Mouse (Mus musculus) monocyte, adult 5-6 weeks (primary cell): ENCODE results near the gene Gm17571. TPM values are rescaled to one million over a fixed set of nuclear protein-coding genes. Genes with fewer than 3 reads are reported as not detected.

ENCODE experiments used
- ATAC-seq: fragments of 153-309, 156-312 bp; replicated peaks from 2 replicates; pipeline ENCODE4 v1.8.0; 2017; ENCODE audit warnings: mild to moderate bottlenecking; ENCODE audit not compliant: low TSS enrichment, insufficient number of reproducible peaks, severe bottlenecking, poor library complexity, low FRiP score
- total RNA-seq: library from RNA; stranded (forward); fragments of 200-1000, 200-491, 200-594 nt; gene quantifications from 3 replicates; pipeline ENCODE4 v1.2.3, GENCODE M21; 2017

Gene Gm17571
- total RNA-seq, result not detected in 3 replicates

- no peak for ATAC-seq
Observed at GRCm38 (mm10) chr9:13446703-13447285, at the start of gene Gm17571. Gene Gm17571 (minus strand): TSS chr9:13446753.

DNA sequence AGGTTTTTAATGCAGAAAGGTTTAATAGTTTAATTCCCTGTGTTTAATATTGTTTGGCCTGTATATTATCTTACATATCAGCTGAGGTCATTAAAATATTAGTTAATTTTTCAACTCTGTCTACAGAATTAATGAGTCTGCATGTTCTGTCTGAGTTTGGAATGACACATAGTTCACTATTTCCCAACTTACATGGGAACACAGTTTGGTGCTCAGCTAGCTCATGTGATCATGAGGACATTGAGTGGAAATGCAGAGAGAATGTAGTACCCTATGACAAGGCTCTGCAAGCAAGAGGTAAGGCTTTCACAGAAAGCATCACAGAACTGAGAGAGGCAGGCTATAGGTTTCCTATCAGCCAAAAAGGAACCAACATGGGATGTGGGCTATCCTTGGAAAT, 49.0 kb upstream of the Gm17571 start:
- no peak for ATAC-seq

DNA sequence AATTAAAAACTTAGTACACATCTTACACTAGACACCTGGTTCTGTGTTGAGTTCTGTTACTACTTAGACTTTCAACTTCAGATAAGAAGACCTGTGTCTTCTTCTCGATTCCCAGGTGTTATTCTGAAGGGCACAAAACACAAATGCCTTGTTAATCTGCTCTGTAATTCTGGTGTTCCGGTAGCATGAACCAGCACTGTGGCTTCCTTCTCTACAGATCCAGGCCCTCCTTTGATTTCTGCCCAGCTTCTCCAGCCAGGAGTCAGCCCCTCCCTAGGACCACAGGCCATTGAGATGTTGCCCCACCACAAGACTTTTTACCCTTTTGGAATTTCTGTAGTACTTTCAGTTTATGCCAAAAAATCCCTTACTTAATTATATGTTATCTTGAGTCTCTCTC, 47.2 kb upstream of the Gm17571 start:
- ATAC-seq, result no peak

GRCm38 (mm10) chr9:13492807-13493206, 46.3 kb upstream of the Gm17571 start:
- no peak for ATAC-seq

- no peak for ATAC-seq
Observed at GRCm38 (mm10) chr9:13491854-13492620, 45.5 kb upstream of the Gm17571 start.

DNA sequence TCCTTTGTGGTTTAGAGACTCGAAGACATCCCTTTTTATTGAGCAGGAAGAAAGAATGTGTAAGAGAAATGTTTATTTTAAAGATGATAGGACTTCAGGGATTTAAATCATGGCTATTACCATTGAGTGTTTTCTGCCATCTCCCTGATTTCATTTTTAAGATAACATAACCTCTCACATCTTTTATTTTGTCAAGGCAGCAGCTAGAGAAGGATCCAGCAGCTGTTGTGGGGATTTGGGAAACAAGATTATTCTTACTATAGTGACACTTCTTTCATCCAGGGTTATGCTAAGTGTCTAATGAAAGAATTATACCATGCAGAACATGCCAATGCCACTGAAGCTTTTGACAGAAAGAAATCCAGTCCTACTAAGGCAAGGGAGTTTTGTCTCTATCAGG, 44.6 kb upstream of the Gm17571 start:
- ATAC-seq, result no peak

GRCm38 (mm10) chr9:13485914-13486313, 39.4 kb upstream of the Gm17571 start:
- ATAC-seq, result no peak

DNA sequence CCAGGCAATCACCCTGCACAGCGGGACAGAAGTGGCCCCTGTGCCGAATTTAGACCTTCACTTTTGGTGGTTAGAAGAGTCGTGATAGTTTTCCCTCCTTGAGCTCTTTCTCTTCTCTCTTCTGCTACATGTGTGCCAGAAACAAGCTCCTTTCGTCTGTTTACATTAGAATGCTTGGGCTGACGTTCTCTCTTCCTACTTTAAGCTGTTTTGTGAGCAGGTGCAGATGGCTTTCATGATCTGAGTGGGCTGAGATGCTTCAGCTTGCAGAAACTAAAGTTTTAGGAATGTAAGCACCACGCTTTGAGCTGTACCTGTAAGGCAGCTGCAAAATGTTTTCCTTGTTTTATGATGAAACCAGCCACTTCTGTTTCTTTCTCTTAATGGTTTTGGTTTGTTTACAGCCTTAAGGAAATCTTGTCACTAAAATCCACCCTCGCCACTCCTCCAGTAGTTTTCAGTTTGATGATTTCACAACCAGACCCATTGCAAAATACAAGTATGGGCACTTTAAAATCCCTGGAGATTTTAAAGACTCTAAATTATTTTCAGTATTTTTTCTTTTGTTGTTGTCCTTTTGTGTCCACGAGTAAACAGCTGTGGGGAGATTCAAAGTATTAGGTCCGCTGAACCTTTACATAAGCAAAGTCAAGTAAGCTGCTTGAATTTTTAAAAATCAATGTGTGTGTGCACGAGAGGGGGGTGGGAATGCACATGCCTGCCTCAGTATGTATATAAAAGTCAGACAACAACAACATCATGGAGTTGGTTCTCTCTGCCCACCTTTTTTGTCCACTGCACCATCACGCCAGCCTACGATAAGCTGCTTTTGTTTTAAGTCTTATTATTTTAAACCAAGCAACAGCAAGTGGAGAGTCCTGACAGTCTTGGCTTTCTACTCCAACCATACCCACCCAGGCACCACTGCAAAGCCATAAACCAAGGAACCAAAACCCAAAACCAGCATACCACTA, 38.0 kb upstream of the Gm17571 start:
- no peak for ATAC-seq

DNA sequence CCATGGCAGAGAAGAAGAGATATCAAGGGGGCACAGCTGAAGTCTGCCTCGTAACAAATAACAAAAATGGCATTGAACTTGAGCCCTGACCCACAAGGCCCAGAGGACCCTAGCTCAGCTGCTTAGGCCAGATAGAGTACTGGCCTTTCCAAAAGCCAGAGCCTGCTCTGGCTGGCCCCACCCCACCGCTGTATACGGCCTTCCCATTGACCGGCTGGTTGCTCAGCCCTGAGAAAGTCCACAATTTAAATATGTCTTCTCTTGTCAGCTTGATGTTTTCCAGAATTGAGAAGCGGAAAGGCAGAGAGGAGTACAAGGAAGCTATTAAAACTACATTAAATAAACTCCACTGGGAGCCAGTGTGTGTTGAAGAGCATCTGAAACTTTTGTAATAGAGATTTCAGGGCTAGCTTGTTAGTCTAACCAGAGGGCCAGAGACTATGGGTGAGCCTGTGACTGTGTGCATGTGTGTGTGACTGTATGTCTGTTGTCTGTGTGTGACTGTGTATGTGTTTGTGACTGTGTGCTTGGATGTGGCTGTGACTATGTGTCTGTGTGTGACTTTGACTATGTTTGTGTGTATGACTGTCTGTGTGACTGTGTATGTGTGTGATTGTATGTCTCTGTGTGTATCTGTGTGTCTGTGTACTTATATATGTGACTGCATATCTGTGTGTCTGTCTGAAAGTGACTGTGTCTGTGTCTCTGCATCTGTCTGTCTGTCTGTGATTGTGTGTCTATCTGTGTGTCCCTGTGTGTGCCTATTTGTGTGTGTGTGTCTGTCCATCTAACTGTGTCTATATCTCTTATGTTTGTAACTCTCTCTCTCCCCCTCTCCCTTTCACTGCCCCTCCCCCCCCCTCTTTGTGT, 36.9 kb upstream of the Gm17571 start:
- ATAC-seq, result no peak

DNA sequence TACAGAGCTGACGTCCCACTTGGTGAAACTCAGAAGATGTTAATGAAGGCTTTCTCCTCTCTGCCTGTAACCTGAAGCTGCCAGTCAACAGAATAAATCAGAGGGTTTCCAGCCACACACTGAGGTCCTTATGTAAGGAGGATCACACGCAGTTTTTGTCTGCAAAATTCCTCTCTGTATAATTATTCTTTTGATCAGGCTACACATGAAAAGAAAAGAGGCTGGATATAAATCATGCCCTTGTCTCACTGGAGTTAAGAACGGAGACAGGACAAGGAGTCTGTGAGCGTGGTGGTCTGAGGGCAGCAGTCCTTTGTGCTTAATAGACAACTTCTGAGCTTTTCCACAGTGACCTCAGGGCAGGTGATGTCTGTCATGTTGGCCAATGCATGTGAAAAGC, 32.7 kb upstream of the Gm17571 start:
- no peak for ATAC-seq

DNA sequence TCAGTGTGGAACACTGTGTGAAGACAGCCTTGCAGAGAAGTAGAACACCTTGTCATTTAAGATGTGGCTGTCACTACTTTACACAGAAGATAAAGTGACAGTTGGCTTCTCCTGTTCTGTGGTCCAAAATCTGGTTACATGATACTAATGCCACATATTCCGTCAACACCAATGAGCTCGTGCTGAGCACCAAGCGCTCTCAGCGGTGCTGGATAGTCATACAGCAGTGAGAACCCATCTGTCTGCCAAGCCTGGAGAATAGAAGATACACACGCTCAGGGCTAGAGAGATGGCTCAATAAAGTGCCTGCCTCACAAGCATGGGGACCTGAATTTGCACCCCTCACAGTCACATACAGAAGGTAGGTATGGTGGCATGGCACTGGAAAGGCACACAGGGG, 28.4 kb upstream of the Gm17571 start:
- ATAC-seq, result no peak

GRCm38 (mm10) chr9:13470013-13470412, 23.5 kb upstream of the Gm17571 start:
- ATAC-seq, result no peak

- ATAC-seq, result no peak
Observed at GRCm38 (mm10) chr9:13468778-13469177, 22.2 kb upstream of the Gm17571 start.

GRCm38 (mm10) chr9:13467745-13468144, 21.2 kb upstream of the Gm17571 start:
- no peak for ATAC-seq

GRCm38 (mm10) chr9:13466816-13467215, 20.3 kb upstream of the Gm17571 start:
- no peak for ATAC-seq

DNA sequence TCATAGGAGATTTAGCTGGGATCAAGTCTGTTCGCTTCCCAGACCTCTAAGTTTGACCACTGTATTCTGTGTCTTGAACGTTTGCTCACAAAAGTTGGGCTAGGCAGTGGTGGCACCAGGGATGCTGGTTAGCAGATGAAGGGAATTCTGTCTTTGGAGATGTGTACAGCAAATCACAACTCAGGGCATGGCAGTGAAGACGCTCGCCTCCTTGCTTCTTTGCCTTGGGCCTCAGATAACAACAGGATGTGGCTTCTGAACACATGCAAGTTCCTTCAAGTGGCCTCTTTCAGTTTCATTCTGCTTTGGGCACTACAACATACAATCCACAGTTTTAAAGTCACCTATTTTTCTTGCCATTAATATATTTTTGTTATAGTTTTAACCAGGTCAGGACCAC, 19.8 kb upstream of the Gm17571 start:
- ATAC-seq, result peak; percentile 90

DNA sequence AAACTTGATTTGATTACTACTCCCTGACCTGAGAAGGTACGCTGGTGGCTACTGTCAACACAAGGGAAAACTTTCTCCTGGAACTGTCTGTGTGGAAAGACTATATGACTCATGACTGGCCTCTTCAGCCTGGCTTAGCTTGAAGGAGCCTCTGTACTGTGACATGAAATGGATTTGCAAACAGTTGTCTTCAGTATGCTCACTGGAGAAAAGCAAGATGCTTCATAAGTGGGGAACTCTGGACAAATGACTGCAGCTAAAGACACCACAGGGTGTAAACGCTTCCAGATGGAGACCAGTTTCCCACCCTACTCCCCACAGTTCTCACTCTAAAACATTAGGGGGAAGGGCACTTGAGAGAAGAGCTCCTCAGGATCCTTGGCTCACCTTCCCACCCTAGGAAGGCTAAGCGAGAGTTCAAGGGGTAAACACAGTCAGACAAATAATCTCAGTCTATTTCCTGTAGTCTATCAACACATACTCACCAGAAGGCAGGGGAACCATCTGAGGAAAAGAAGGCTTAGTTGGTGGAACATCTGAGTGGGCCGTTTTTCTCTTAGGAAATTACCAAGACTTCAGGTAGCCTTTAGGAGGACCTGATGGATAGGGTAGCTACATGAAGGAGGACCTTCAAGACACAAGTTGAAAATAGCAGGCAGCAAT, 18.9 kb upstream of the Gm17571 start:
- ATAC-seq, result no peak

DNA sequence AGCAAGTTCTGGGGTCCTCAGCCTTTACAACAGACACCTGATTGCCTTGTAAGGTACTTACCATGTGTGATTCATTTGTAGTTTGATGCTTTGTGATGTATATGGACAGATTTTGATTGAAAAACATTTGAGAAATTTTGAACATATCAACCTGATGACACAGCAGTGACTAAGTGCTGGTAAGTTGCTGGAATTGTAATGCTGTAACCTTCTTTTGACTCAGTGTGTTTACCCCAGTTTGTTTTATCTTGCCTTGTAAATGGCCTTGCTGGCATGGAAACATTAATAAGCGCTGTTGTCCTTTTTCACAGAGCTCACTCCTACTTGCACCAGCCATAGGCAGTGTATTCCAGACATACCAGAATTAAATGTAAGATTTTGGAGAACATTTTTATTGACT, 14.4 kb upstream of the Gm17571 start:
- no peak for ATAC-seq
